Mouse (Mus musculus) spleen, adult 2 months (tissue): Measurements from ENCODE around the gene Zpbp.

Experiments
- CTCF ChIP-seq: fragments of 200-500 bp; IDR thresholded peaks from 2 replicates; pipeline ENCODE4 v1.5.1; 2011; ENCODE audit warnings: mild to moderate bottlenecking, inconsistent platforms; ENCODE audit not compliant: insufficient read depth, insufficient read length, insufficient replicate concordance; ENCODE audit errors: extremely low read depth
- POLR2A ChIP-seq: fragments of 200-500 bp; IDR thresholded peaks from 2 replicates; pipeline ENCODE4 v1.6.1; 2011; ENCODE audit warnings: low read depth, low read length, inconsistent platforms

DNA sequence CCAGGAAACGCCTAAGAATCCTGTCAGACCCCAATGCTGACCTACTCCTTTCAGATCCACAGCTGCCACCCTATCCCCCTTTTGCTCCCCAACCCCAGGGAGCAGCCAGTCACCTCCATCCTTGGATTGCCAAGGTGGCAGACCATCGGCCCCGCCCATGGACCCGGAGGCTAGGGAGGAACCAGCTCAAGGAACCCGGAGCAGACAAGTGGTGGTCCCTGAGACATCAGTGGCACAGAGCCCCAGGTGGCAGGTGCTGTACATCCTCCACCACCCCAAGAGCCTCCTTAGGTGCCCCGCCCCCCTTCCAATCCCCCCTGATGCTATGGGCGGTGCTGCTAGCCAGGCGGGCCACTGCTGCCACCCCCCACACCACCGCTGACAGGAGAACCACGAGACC lies 69.0 kb downstream of the Zpbp start:
- TF ChIP-seq CTCF (no peak), POLR2A (no peak)
